Mouse (Mus musculus) CH12.LX (cell line): Measurements from ENCODE around the gene Igsf10. TPM values are rescaled to one million over a fixed set of nuclear protein-coding genes. Genes with fewer than 3 reads are reported as not detected.

ENCODE experiments used
- DNase-seq: peaks from one replicate; pipeline ENCODE4 v3.0.0-alpha.2; 2013; ENCODE audit errors: extremely low read depth
- H3K27ac ChIP-seq: 2 replicates; pipeline ENCODE4 v1.5.1; 2012; ENCODE audit warnings: low read depth, mild to moderate bottlenecking, control low read depth, moderate library complexity; ENCODE audit not compliant: insufficient read depth
- H3K27me3 ChIP-seq: replicated peaks from 2 replicates; pipeline ENCODE3; 2012; ENCODE audit warnings: inconsistent platforms
- H3K36me3 ChIP-seq, 2 experiments: replicated peaks in 1 of 2; 2 replicates each; pipeline versions ENCODE3 to v1.6.1; 2012; ENCODE audit warnings: inconsistent platforms in 1 of 2, low read length in 1 of 2, mild to moderate bottlenecking in 1 of 2, mixed read lengths in 1 of 2, moderate library complexity in 1 of 2; ENCODE audit not compliant: control insufficient read depth in 1 of 2, insufficient read depth in 1 of 2
- H3K4me1 ChIP-seq, 2 experiments: 2 replicates each; pipeline ENCODE4 v1.6.1; 2012; ENCODE audit warnings: inconsistent platforms in 1 of 2, moderate library complexity in 1 of 2; ENCODE audit not compliant: insufficient read depth in 2 of 2, control insufficient read depth in 1 of 2
- H3K4me2 ChIP-seq: 2 replicates; pipeline ENCODE4 v1.6.1; 2012; ENCODE audit warnings: low read depth, mild to moderate bottlenecking, control low read depth; ENCODE audit not compliant: poor library complexity, insufficient read depth, severe bottlenecking
- H3K4me3 ChIP-seq, 3 experiments: fragments of 150-350 bp in 1 of 3; sonication (generic) in 1 of 3; replicated peaks in 1 of 3; 2 replicates each; pipeline versions ENCODE3 to v1.5.1; 2011 to 2012; ENCODE audit warnings: low read depth in 2 of 3, low read length in 2 of 3, mild to moderate bottlenecking in 2 of 3, moderate library complexity in 2 of 3, control low read depth in 1 of 3, improper control_type of control experiment in 1 of 3, inconsistent platforms in 1 of 3, mixed read lengths in 1 of 3; ENCODE audit not compliant: poor library complexity in 1 of 3
- H3K79me2 ChIP-seq: replicated peaks from 2 replicates; pipeline ENCODE4 v1.6.1; 2012; ENCODE audit warnings: mild to moderate bottlenecking, moderate library complexity; ENCODE audit not compliant: control insufficient read depth, poor library complexity, insufficient read depth, severe bottlenecking; ENCODE audit errors: extremely low read depth
- H3K9ac ChIP-seq: 2 replicates; pipeline ENCODE4 v1.6.1; 2012; ENCODE audit warnings: low read depth, mild to moderate bottlenecking, control low read depth, moderate library complexity; ENCODE audit not compliant: insufficient read depth
- H3K9me3 ChIP-seq: replicated peaks from 2 replicates; pipeline ENCODE3; 2012; ENCODE audit warnings: low read length, inconsistent platforms, mixed read lengths
- BHLHE40 ChIP-seq: IDR thresholded peaks from 2 replicates; pipeline ENCODE4 v1.6.1; 2011; ENCODE audit warnings: mild to moderate bottlenecking, low read depth, low read length, improper control_type of control experiment
- CHD2 ChIP-seq: IDR thresholded peaks from 2 replicates; pipeline ENCODE4 v1.6.1; 2011; ENCODE audit warnings: low read length, improper control_type of control experiment
- CTCF ChIP-seq, 2 experiments: IDR thresholded peaks in 1 of 2; conservative IDR thresholded peaks in 1 of 2; 2 replicates each; pipeline ENCODE4 v1.5.1; 2011 to 2012; ENCODE audit warnings: low read depth in 2 of 2, low read length in 2 of 2, improper control_type of control experiment in 1 of 2, inconsistent platforms in 1 of 2, mild to moderate bottlenecking in 1 of 2, moderate library complexity in 1 of 2
- E2F4 ChIP-seq: IDR thresholded peaks from 2 replicates; pipeline ENCODE4 v1.6.1; 2011; ENCODE audit warnings: low read depth, low read length, improper control_type of control experiment; ENCODE audit not compliant: insufficient replicate concordance
- ELF1 ChIP-seq: IDR thresholded peaks from 2 replicates; pipeline ENCODE4 v1.6.1; 2014; ENCODE audit warnings: low read depth, mild to moderate bottlenecking, inconsistent platforms, low read length, improper control_type of control experiment
- EP300 ChIP-seq: IDR thresholded peaks from 2 replicates; pipeline ENCODE4 v1.6.1; 2011; ENCODE audit warnings: low read length, improper control_type of control experiment
- ETS1 ChIP-seq: conservative IDR thresholded peaks from 2 replicates; pipeline ENCODE4 v1.6.1; 2012; ENCODE audit warnings: low read depth, mild to moderate bottlenecking, inconsistent platforms, low read length, improper control_type of control experiment, moderate library complexity
- GABPA ChIP-seq: IDR thresholded peaks from 2 replicates; pipeline ENCODE4 v1.6.1; 2012; ENCODE audit warnings: low read depth, low read length, improper control_type of control experiment, inconsistent platforms; ENCODE audit not compliant: insufficient replicate concordance
- HCFC1 ChIP-seq: IDR thresholded peaks from 2 replicates; pipeline ENCODE4 v1.6.1; 2012; ENCODE audit warnings: low read depth, mild to moderate bottlenecking, inconsistent platforms, low read length, improper control_type of control experiment
- IRF4 ChIP-seq: IDR thresholded peaks from 2 replicates; pipeline ENCODE4 v1.6.1; 2014; ENCODE audit warnings: low read depth, mild to moderate bottlenecking, inconsistent platforms, low read length, improper control_type of control experiment
- JUN ChIP-seq: IDR thresholded peaks from 2 replicates; pipeline ENCODE4 v1.6.1; 2011; ENCODE audit warnings: low read depth, mild to moderate bottlenecking, low read length, improper control_type of control experiment, moderate library complexity; ENCODE audit not compliant: insufficient read depth
- JUND ChIP-seq: conservative IDR thresholded peaks from 2 replicates; pipeline ENCODE4 v1.6.1; 2011; ENCODE audit warnings: low read depth, low read length, improper control_type of control experiment
- KAT2A ChIP-seq: IDR thresholded peaks from 2 replicates; pipeline ENCODE4 v1.6.1; 2012; ENCODE audit warnings: low read length, improper control_type of control experiment, inconsistent platforms; ENCODE audit not compliant: insufficient replicate concordance
- MAFK ChIP-seq: IDR thresholded peaks from 2 replicates; pipeline ENCODE4 v1.6.1; 2011; ENCODE audit warnings: low read length, improper control_type of control experiment; ENCODE audit not compliant: insufficient replicate concordance
- MEF2A ChIP-seq: IDR thresholded peaks from 2 replicates; pipeline ENCODE4 v1.6.1; 2014; ENCODE audit warnings: low read depth, mild to moderate bottlenecking, inconsistent platforms, low read length, improper control_type of control experiment, borderline replicate concordance
- MYC ChIP-seq: IDR thresholded peaks from 2 replicates; pipeline ENCODE4 v1.6.1; 2011; ENCODE audit warnings: low read depth, mild to moderate bottlenecking, improper control_type of control experiment, low read length
- NELFE ChIP-seq: IDR thresholded peaks from 2 replicates; pipeline ENCODE4 v1.6.1; 2011; ENCODE audit warnings: low read depth, low read length, improper control_type of control experiment
- NRF1 ChIP-seq: IDR thresholded peaks from 2 replicates; pipeline ENCODE4 v1.6.1; 2014; ENCODE audit warnings: low read depth, mild to moderate bottlenecking, inconsistent platforms, low read length, improper control_type of control experiment, moderate library complexity
- PAX5 ChIP-seq: IDR thresholded peaks from 2 replicates; pipeline ENCODE4 v1.6.1; 2012; ENCODE audit warnings: low read length, inconsistent platforms, mixed read lengths
- POLR2A ChIP-seq: IDR thresholded peaks from 2 replicates; pipeline ENCODE4 v1.6.1; 2011; ENCODE audit warnings: low read depth, mild to moderate bottlenecking, improper control_type of control experiment, low read length
- RAD21 ChIP-seq: IDR thresholded peaks from 2 replicates; pipeline ENCODE4 v1.6.1; 2011; ENCODE audit warnings: low read depth, mild to moderate bottlenecking, low read length, improper control_type of control experiment, moderate library complexity
- SMC3 ChIP-seq: IDR thresholded peaks from 2 replicates; pipeline ENCODE4 v1.6.1; 2011; ENCODE audit warnings: low read depth, low read length, improper control_type of control experiment
- TBP ChIP-seq: conservative IDR thresholded peaks from 2 replicates; pipeline ENCODE4 v1.6.1; 2011; ENCODE audit warnings: low read depth, low read length, improper control_type of control experiment
- UBTF ChIP-seq: IDR thresholded peaks from 2 replicates; pipeline ENCODE4 v1.6.1; 2012; ENCODE audit warnings: low read depth, mild to moderate bottlenecking, inconsistent platforms, low read length, improper control_type of control experiment, moderate library complexity
- USF1 ChIP-seq: IDR thresholded peaks from 2 replicates; pipeline ENCODE4 v1.6.1; 2014; ENCODE audit warnings: low read depth, mild to moderate bottlenecking, inconsistent platforms, low read length, improper control_type of control experiment
- USF2 ChIP-seq: conservative IDR thresholded peaks from 2 replicates; pipeline ENCODE4 v1.6.1; 2011; ENCODE audit warnings: low read depth, low read length, improper control_type of control experiment
- ZC3H11A ChIP-seq: IDR thresholded peaks from 2 replicates; pipeline ENCODE4 v1.6.1; 2012; ENCODE audit warnings: low read depth, mild to moderate bottlenecking, inconsistent platforms, low read length, improper control_type of control experiment
- ZMIZ1 ChIP-seq: IDR thresholded peaks from 2 replicates; pipeline ENCODE4 v1.6.1; 2012; ENCODE audit warnings: low read depth, mild to moderate bottlenecking, inconsistent platforms, low read length, improper control_type of control experiment
- ZNF384 ChIP-seq: IDR thresholded peaks from 2 replicates; pipeline ENCODE4 v1.6.1; 2012; ENCODE audit warnings: low read depth, low read length, improper control_type of control experiment, inconsistent platforms
- dilution Hi-C: fragments of 300-500 bp; cut with MboI; formaldehyde crosslinking; loops from 2 replicates; pipeline ENCODE4 v1.14.3; 2020; ENCODE audit warnings: low sequenced_read_pairs; ENCODE audit not compliant: extremely low pct_unique_long_range_greater_than_20kb, extremely low pct_ligation_motif_present
- in situ Hi-C: fragments of 300-500 bp; cut with MboI; formaldehyde crosslinking; loops from 3 replicates; pipeline ENCODE4 v1.14.3; 2019; ENCODE audit warnings: low sequenced_read_pairs, low pct_ligation_motif_present, low pct_unique_long_range_greater_than_20kb, mixed read lengths
- polyA plus RNA-seq: library from polyadenylated mRNA; unstranded; fragments of >175 nt; gene quantifications from 2 replicates; pipeline ENCODE4 v1.2.1, GENCODE M21; 2012; ENCODE audit warnings: low read depth; ENCODE audit not compliant: insufficient read length
- total RNA-seq, 2 experiments: library from RNA; depleted of rRNA; stranded (reverse); fragments of 300-350 nt in 1 of 2; fragments of >200 nt in 1 of 2; gene quantifications; 2 replicates each; pipeline ENCODE4 v1.2.3; 2012 to 2014

The Igsf10 gene
- under 0.01 TPM in 1 of 2 replicates, not detected in the other for total RNA-seq (2012; rRNA removed)
- total RNA-seq (2014; rRNA removed), result not detected in 2 replicates
- not detected in 2 replicates for polyA plus RNA-seq

GRCm38 (mm10) chr3:59344065-59344905 lies at the start of gene Igsf10:
Igsf10 (minus strand) TSS chr3:59344394.
- Histone ChIP-seq H3K4me3 (no peak within 1 kb of the TSS), H3K27me3 (no peaks in the 10 kb centered on the region), H3K9ac (no peak within 1 kb of the TSS), H3K27ac (no peak within 1 kb of the TSS), H3K36me3 (no peaks in the 10 kb centered on the region), H3K79me2 (no peaks in the 10 kb centered on the region), H3K4me2 (no peak within 1 kb of the TSS), H3K9me3 (no peaks in the 10 kb centered on the region), H3K4me1 (peaks cover 5 to 23% of the 10 kb centered on the region in 2 experiments)
- in situ Hi-C loops (loop anchor here (25.0 kb wide), 1 partner anchor 393 kb away; the partner anchor contains the start of gene Gm5538), dilution Hi-C loops (no loop called here)
- TF ChIP-seq NELFE (no peak), MEF2A (no peak), ZMIZ1 (no peak), BHLHE40 (no peak), MAFK (no peak), PAX5 (no peak), POLR2A (no peak), USF1 (no peak), SMC3 (no peak), E2F4 (no peak), EP300 (no peak), JUND (no peak), CHD2 (no peak), HCFC1 (no peak), RAD21 (no peak), ELF1 (no peak), MYC (no peak), ZNF384 (no peak), CTCF (conservative IDR thresholded peaks at IDR 0.05 in 1 of 2, IDR thresholded peaks at IDR 0.05 in 1 of 2; ENCODE audit: low read depth in 2 of 2, low read length in 2 of 2) (no peak)
- no peak for DNase-seq

DNA sequence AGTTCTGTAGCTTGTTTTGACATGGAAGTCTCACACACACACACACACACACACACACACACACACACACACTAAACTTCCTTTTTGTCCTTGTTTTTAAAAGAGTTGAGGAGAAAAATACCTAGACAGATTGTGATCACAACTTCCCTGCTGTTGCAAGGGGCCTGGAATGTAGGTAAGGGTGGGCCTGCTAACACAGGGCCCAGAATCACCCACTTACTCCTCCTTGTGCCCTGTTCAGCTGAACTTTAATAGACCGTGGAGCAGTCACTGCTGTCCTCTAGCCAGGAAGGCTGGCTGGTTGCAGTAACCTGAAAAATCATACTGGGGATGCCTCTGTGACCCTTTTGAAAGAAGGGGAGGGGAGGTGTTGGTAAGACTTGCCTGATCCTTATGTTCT lies 41.4 kb upstream of the Igsf10 start:
- H3K4me1 ChIP-seq, result peaks cover 2 to 12% of the 10 kb centered on the region in 2 experiments; a peak in 3 of 4 replicates
- DNase-seq, result no peak
- H3K27me3 ChIP-seq, result no peaks in the 10 kb centered on the region
- TF ChIP-seq KAT2A, result no peak
- TF ChIP-seq NELFE, result no peak
- TF ChIP-seq GABPA, result no peak
- TF ChIP-seq RAD21, result no peak
- no peak for TF ChIP-seq MAFK
- TF ChIP-seq MEF2A, result no peak
- TF ChIP-seq UBTF, result no peak
- no peak for TF ChIP-seq EP300
- TF ChIP-seq TBP, result no peak
- no peak for TF ChIP-seq USF2
- no peak for TF ChIP-seq USF1
- TF ChIP-seq JUN, result no peak
- TF ChIP-seq HCFC1, result no peak
- no peak for TF ChIP-seq POLR2A
- TF ChIP-seq ETS1, result no peak
- TF ChIP-seq NRF1, result no peak
- no peak for TF ChIP-seq ZNF384
- no peak for TF ChIP-seq ZC3H11A
- no peak for TF ChIP-seq BHLHE40
- no peak for TF ChIP-seq IRF4
- no peak overlapping the region for H3K27ac ChIP-seq
- no peak overlapping the region for H3K9ac ChIP-seq
- no peak overlapping the region for H3K4me3 ChIP-seq
- in situ Hi-C loops (no loop called here), dilution Hi-C loops (no loop called here)
- H3K9me3 ChIP-seq, result no peaks in the 10 kb centered on the region
- H3K79me2 ChIP-seq, result no peaks in the 10 kb centered on the region
- no peak overlapping the region for H3K4me2 ChIP-seq
- no peaks in the 10 kb centered on the region for H3K36me3 ChIP-seq
